Mouse (Mus musculus): ENCODE results near the gene Cfap54.

GRCm38 (mm10) chr10:93006405-93006804 is 75.0 kb downstream of the Cfap54 start:
- no peak for TF ChIP-seq CTCF (IDR thresholded peaks at IDR 0.05; ENCODE audit: extremely low read depth, insufficient read depth, insufficient read length, insufficient replicate concordance)
- no peak for TF ChIP-seq POLR2A (IDR thresholded peaks at IDR 0.05; ENCODE audit: low read depth, low read length)

Data from spleen, adult 2 months (tissue).